Mouse (Mus musculus) mouse embryonic stem cell (cell line): ENCODE results near the gene Aldh1l1.

Experiments used
- in situ Hi-C, 2 experiments: fragments of 300-500 bp; cut with MboI; formaldehyde crosslinking; loops; 1 replicate in 1 of 2; 3 replicates in 1 of 2; pipeline ENCODE4 v1.14.3; 2019 to 2020; ENCODE audit warnings: low sequenced_read_pairs in 2 of 2, low pct_unique_long_range_greater_than_20kb in 1 of 2, mixed read lengths in 1 of 2; ENCODE audit not compliant: unreplicated experiment in 1 of 2

The Aldh1l1 gene

DNA sequence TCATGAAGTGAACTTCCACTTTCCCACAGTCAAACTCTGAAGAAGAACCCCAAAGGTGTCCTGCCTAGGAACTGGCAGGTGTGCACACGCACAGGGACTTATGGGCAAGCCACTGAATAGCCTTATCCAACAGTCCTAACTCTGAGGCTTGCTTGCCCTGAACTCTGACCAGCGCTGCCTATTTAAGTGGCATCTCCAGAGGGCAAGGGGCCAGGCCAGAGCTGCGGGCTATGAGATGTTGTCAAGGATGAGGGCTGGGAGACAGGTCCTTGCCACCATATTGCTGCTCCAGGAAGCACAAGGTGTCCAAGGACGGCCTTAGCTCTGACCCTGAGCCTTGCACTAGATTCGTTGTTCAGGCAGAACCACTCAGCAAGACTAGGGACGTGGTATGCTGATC, 17.2 kb upstream of the Aldh1l1 start:
- in situ Hi-C loops: no loop called here

- in situ Hi-C loops: no loop called here
Measured at GRCm38 (mm10) chr6:90470255-90470654, 16.0 kb upstream of the Aldh1l1 start.

DNA sequence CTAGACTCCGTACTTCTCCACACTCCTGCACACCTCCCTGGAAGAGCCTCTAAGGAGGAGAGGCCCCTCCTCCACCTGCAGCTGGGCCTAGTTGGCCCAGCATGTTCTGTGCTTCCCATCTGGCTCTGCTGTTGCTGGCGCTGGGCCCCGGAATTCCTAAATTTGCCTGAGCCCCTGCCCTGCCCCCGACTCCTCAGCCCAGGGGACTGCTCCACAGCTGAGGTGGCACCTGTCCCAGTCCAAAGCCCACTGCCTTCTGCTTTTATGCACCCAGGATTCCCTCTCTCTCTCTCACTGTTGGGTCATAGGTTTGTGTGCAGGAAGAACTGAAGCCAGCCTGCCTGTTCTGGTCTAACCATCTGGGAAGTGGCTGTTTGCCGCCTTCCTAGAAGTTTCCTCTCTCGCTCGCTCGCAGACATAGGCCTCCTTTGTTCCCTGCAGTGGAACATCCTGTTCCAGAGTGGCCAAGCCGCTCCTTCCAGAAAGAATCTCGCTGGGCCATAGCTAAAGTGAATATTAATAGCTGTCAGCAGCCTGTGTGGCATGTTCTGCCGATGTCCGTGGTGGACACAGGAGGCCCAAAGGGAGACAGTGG, 15.2 kb upstream of the Aldh1l1 start:
- in situ Hi-C loops: no loop called here

DNA sequence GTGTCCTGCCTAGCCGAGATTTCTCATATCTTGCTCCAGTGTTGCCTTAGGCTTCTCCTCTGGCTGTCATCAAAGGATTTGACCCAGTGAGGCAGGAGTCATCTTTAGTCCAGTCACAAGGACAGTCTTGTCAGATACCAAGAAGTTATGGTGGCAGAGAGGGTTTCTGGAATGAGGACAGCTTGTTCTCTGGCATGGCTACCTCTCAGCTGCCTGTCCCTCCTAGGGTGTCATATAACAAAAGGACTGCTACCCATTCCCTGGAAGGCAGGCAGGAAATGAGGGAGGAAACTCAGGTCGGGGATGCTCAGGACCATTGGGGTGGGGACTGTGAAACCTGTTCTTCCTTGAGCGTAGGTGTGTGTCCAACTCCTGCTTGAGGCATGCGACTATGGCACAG, 14.1 kb upstream of the Aldh1l1 start:
- in situ Hi-C loops: no loop called here

DNA sequence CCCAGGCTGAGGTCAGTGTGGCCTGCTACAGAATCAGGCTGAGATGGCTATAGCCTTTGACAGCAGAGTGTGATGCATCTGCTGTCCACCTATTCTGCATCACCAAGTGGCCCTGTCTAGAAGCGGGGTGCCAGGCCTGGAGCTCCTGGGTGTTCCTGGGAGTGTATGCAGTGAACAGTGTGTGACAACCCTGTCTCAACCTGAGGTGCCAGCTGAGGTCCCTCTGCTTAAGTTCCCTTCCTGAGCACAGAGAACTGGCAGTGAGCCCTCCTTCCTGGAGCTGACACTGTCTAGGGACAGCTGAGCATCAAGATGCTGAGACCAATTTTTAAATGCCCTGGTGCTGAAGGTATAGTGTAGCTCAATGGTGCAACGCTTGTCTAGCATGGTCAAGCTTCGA, 13.5 kb upstream of the Aldh1l1 start:
- in situ Hi-C loops: no loop called here

DNA sequence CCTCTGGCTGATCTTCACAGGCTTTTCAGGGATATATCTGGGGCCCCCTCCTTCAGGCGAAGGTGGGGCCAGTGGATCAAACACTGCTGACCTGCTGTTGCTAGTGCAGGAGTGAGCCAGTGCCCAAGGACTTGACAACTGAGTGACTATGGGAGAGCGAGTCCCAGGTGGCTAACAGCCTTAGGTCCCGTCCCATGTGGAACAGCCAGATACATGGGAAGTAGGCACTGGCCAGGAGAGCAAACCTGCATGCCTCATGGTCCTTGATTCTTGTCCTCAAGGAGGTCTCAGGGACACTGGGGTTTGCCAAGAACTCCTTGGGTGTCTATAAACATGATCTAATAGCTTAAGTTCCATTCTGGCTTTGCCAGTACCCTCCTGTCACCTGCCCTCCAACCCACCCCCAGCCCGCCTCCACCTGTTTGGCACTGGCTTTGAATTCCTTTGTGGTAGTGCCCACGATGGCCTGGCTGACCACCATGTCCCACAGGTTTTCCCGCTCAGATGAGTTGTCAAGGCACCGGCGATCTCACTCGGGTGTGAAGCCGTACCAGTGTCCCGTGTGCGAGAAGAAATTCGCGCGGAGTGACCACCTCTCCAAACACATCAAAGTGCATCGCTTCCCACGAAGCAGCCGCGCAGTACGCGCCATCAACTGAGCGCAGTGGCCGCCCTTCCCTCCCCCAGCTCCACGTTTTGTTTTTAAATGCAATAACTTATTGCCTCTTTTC, 12.4 kb upstream of the Aldh1l1 start:
- in situ Hi-C loops: no loop called here

GRCm38 (mm10) chr6:90474361-90474750, 11.9 kb upstream of the Aldh1l1 start:
- in situ Hi-C loops: no loop called here

GRCm38 (mm10) chr6:90475176-90475853, 10.9 kb upstream of the Aldh1l1 start:
- in situ Hi-C loops: no loop called here

GRCm38 (mm10) chr6:90475854-90476212, 10.4 kb upstream of the Aldh1l1 start:
- in situ Hi-C loops: no loop called here

DNA sequence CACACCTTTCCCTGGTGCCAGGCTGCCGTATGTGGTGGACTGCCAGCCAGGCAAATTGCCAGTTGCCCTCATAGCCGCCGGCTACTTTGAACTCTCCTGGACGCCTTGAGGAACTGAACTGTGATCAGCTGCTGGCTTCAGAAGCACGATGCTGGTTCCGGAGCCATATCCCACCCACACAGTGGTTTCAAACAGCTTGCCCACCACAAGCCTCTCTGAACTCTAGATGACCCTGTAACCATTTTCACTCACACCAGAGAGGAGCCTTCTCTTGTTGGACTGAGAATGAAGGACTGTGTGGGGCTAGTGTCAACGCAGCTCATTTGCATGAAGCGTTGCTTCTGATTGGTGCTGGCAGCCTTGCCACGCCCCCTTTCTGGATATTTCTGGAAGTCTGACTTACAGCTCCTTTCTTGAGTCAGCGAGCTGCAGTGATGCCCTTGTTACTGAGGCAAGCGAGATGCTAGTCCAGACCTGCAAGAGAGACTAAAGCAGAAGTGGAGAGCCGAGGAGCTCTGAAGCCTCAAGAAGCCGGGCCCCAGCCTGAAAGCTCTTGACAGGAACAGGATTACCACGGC, 9.2 kb upstream of the Aldh1l1 start:
- in situ Hi-C loops: no loop called here

GRCm38 (mm10) chr6:90484249-90484648, 2.0 kb upstream of the Aldh1l1 start:
- in situ Hi-C loops: no loop called here

- in situ Hi-C loops: no loop called here
Measured at GRCm38 (mm10) chr6:90484876-90485275, 1.4 kb upstream of the Aldh1l1 start.

DNA sequence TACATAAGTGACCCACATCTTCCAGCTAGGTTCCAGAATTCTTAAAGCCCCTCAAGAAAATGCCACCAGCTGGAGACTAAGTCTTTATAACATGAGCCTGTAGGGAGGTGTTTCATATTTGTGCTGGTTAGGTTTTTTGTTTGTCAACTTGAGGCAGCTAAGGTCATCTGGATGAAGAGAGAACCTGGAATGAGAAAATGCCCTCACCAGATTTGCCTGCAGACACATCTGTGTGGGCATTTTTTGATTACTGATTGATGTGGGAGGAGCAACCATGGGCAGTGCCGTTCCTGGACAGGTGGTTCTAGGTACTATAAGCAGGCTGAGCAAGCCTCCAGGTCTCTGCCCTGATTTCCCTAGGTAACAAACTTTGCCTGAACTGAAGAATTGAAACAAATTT, 1.3 kb downstream of the Aldh1l1 start:
- in situ Hi-C loops: no loop called here

GRCm38 (mm10) chr6:90489532-90489931, 3.3 kb downstream of the Aldh1l1 start:
- in situ Hi-C loops: no loop called here

- in situ Hi-C loops: no loop called here
Measured at GRCm38 (mm10) chr6:90490976-90491375, 4.7 kb downstream of the Aldh1l1 start.

- in situ Hi-C loops: no loop called here
Measured at GRCm38 (mm10) chr6:90491956-90492744, 5.9 kb downstream of the Aldh1l1 start.

DNA sequence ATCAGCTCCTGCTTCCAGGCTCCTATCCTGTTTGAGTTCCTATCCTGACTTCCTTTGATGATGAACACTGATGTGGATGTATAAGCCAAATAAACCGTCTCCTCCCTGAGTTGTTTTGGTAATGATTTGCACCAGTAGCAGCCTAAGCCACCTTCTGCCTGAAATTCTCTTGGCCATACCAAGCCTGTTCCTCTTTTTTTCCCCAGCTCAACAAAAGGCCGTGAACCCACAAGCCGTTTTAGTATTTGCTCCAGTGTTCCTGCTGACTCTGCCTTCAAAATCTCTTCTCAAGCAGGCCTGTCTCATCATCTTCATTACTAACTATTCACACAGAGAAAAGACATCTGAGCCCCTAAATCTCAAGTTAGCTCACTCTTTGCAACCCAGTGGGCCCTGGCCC, 7.9 kb downstream of the Aldh1l1 start:
- in situ Hi-C loops: no loop called here

- in situ Hi-C loops: no loop called here
Measured at GRCm38 (mm10) chr6:90494566-90494965, 8.3 kb downstream of the Aldh1l1 start.
